16 mouse cellular contexts compared by ENCODE assay signal in the genomic region with DNA sequence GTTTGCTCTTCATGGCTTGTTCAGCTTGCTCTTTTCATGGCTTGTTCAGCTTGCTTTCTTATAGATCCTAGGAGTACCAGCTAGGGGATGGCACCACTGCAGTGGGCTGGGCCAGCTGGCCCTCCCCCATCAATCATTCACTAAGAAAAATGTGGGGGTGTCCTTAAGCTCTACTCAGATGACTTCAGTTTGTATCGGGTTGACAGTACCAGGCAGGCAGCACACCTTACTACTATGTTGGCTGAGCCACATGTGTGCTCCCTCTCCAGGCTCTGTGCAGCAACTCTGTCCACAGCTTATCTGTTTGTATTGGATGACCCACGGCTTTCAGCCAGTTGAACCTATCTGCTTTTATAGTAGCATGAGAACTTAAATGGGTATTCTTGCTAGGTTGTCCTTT.
"Had no signal": no experiment of that assay in that cellular context is flagged by ENCODE, and none has a peak within 500 bp of the region (broad histone marks: within the 10 kb centered on the region; RNA-seq: fewer than 3 reads in every experiment).

No protein-coding gene starts in this region.

- H3K27me3 ChIP-seq: lung, embryonic 15.5 days; megakaryocyte, embryonic 14.5 days; midbrain, embryonic 13.5 days; midbrain, embryonic 15.5 days; neural tube, embryonic 12.5 days had no signal

- H3K4me2 ChIP-seq: lung, embryonic 15.5 days; midbrain, embryonic 11.5 days; midbrain, embryonic 13.5 days; midbrain, embryonic 15.5 days; neural tube, embryonic 12.5 days had no signal

- H3K9me3 ChIP-seq: lung, embryonic 15.5 days; megakaryocyte, embryonic 14.5 days; midbrain, embryonic 13.5 days; midbrain, embryonic 15.5 days; neural tube, embryonic 12.5 days had no signal

- DNase-seq: lung, adult 2 months; lung, postnatal 14 days; lung, postnatal 36 days; right cerebral cortex, postnatal 14 days; thymus, adult 2 months; thymus, postnatal 25 days; thymus, postnatal 4 days had no signal

- H3K27ac ChIP-seq: liver, embryonic 14.5 days; lung, embryonic 15.5 days; macrophage; midbrain, embryonic 13.5 days; midbrain, embryonic 15.5 days; neural tube, embryonic 12.5 days had no signal

- H3K9ac ChIP-seq: liver, embryonic 14.5 days; lung, embryonic 15.5 days; midbrain, embryonic 13.5 days; midbrain, embryonic 15.5 days; neural tube, embryonic 12.5 days had no signal

- ATAC-seq: lung, postnatal 0 days; midbrain, embryonic 13.5 days; midbrain, embryonic 15.5 days had no signal

- H3K4me1 ChIP-seq: lung, embryonic 15.5 days; midbrain, embryonic 13.5 days; midbrain, embryonic 15.5 days; neural tube, embryonic 12.5 days had no signal

- H3K4me3 ChIP-seq: lung, embryonic 15.5 days; megakaryocyte, embryonic 14.5 days; midbrain, embryonic 13.5 days; midbrain, embryonic 15.5 days; neural tube, embryonic 12.5 days had no signal
